Mouse (Mus musculus) midbrain, postnatal 0 days (tissue): ENCODE measurements at regions not wholly inside any gene's neighbourhood (a gene's known extent, or its start where the extent isn't known, plus 50 kb on each side); places are given as distances from the start of the nearest gene placed in this dataset.

Experiments
- ATAC-seq: fragments of 200-750 bp; cut with Nextera tagmentation; 2 replicates; pipeline ENCODE4 v1.8.0; 2017; ENCODE audit warnings: moderate number of reproducible peaks, mild to moderate bottlenecking, moderate TSS enrichment, moderate library complexity; ENCODE audit not compliant: low FRiP score
- DNase-seq: peaks from one replicate; pipeline ENCODE4 v3.0.0-alpha.2; 2015; ENCODE audit warnings: low spot score
- H3K27ac ChIP-seq: fragments of 300-500 bp; sonication (generic); 2 replicates; pipeline ENCODE4 v1.5.1; 2014; ENCODE audit warnings: low read depth, mild to moderate bottlenecking, low read length, mixed read lengths
- H3K27me3 ChIP-seq: fragments of 300-500 bp; sonication (generic); 2 replicates; pipeline ENCODE4 v1.6.1; 2014; ENCODE audit warnings: low read length, control low read depth, mixed read lengths; ENCODE audit not compliant: insufficient read depth
- H3K36me3 ChIP-seq: fragments of 300-500 bp; sonication (generic); 2 replicates; pipeline ENCODE4 v1.6.1; 2014; ENCODE audit warnings: low read length, control low read depth, mixed read lengths; ENCODE audit not compliant: insufficient read depth
- H3K4me1 ChIP-seq: fragments of 300-500 bp; sonication (generic); 2 replicates; pipeline ENCODE4 v1.6.1; 2014; ENCODE audit warnings: mild to moderate bottlenecking, control low read depth, antibody characterized with exemption, low read length, mixed read lengths; ENCODE audit not compliant: insufficient read depth
- H3K4me2 ChIP-seq: fragments of 300-500 bp; sonication (generic); 2 replicates; pipeline ENCODE4 v1.6.1; 2014; ENCODE audit warnings: low read depth, mild to moderate bottlenecking, low read length, mixed read lengths; ENCODE audit not compliant: poor library complexity, severe bottlenecking
- H3K4me3 ChIP-seq: fragments of 300-500 bp; sonication (generic); 2 replicates; pipeline ENCODE4 v1.5.1; 2014; ENCODE audit warnings: low read depth, mild to moderate bottlenecking, low read length, moderate library complexity
- H3K9ac ChIP-seq: fragments of 300-500 bp; sonication (generic); replicated peaks from 2 replicates; pipeline ENCODE4 v1.6.1; 2014; ENCODE audit warnings: mild to moderate bottlenecking, low read length, moderate library complexity, mixed read lengths; ENCODE audit not compliant: poor library complexity, severe bottlenecking
- H3K9me3 ChIP-seq: fragments of 300-500 bp; sonication (generic); 2 replicates; pipeline ENCODE4 v1.6.1; 2016; ENCODE audit warnings: low read length, control low read depth
- CTCF ChIP-seq: IDR thresholded peaks from 2 replicates; pipeline ENCODE4 v1.5.1; 2016; ENCODE audit warnings: antibody characterized with exemption, mild to moderate bottlenecking
- WGBS: fragments of 180-500 bp; shearing (Covaris S2); extraction: QIAGEN DNeasy Blood & Tissue Kit; methylation state at CpG from one replicate; pipeline ENCODE4 v1.1.7; 2014; 5-methylcytosine and 5-hydroxymethylcytosine counted together

DNA sequence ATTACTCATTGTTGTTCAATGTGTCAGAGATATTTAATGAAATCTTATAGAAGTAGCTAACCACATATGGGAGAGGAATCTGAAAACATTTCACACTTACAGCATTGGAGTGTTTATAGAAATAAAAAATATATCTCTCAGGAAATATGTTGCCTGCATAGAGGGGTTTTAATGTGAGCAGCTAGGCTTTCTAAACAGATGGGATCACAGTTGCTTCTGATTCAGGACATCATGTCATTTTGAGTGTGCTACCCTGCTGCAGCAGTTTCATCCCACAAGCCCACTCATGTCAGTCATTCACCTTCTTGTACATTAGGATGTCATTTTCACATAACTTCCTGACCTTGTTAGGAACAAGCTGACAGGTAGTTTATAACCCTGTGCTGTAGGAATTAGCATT lies 1973.4 kb downstream of the Olfm4 start:
- Histone ChIP-seq H3K4me3 (no peak overlapping the region), H3K9ac (no peak overlapping the region), H3K4me1 (no peaks in the 10 kb centered on the region), H3K9me3 (no peaks in the 10 kb centered on the region), H3K4me2 (no peak overlapping the region), H3K36me3 (no peaks in the 10 kb centered on the region), H3K27me3 (no peaks in the 10 kb centered on the region), H3K27ac (no peak overlapping the region)
- DNase-seq (no peak), ATAC-seq (no peak)
- TF ChIP-seq CTCF, result no peak

DNA sequence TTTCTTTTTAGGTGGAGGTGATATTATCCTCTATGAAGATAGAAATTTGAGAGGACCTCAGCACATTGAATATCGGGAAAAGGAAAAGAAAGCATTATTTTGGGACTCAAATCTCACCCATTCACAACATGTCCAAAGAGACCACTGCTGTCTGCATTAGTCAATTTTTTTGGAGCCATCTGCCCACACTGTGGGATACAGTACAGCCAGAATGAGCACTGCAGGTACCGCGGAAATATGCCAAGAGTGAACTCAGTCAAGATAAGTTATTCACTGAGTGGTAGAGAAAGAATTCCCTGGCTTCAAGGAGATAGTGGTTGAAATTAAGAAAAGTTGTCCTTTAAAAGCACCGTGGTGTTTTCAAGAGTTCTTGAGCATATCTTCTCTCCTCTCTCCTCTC lies 2003.9 kb downstream of the Olfm4 start:
- no peak for TF ChIP-seq CTCF
- Histone ChIP-seq H3K9me3 (no peaks in the 10 kb centered on the region), H3K4me2 (no peak overlapping the region), H3K4me3 (no peak overlapping the region), H3K9ac (no peak overlapping the region), H3K36me3 (no peaks in the 10 kb centered on the region), H3K4me1 (no peaks in the 10 kb centered on the region), H3K27me3 (no peaks in the 10 kb centered on the region), H3K27ac (no peak overlapping the region)
- no peak; the same call in 1 of the 2 replicates for ATAC-seq
- peak; percentile 77 for DNase-seq
- 88% methylated on average over 4 of the region's 4 CpGs for WGBS

DNA sequence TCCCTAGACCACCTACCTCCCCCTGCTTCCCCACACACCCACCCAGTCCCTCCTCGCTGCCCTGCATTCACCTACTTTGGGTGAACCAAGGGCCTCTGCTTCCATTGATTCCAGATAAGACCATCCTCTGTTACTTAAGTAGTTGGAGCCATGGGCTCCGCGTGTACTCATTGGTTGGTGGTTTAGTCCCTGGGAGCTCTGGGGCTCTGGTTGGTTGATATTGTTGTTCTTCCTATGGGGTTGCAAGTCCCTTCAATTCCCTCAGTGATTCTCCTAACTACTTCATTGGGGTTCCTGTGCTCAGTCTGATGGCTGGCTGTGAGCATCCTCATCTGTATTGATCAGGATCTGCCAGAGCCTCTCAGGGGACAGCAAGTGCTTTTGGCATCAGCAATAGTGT lies 2004.5 kb downstream of the Olfm4 start:
- Histone ChIP-seq H3K4me3 (no peak overlapping the region), H3K9me3 (no peaks in the 10 kb centered on the region), H3K27me3 (no peaks in the 10 kb centered on the region), H3K9ac (no peak overlapping the region), H3K4me2 (no peak overlapping the region), H3K27ac (no peak overlapping the region), H3K36me3 (no peaks in the 10 kb centered on the region), H3K4me1 (no peaks in the 10 kb centered on the region)
- no peak for DNase-seq
- ATAC-seq, result no peak
- WGBS, result 86% methylated on average over 3 of the region's 3 CpGs
- TF ChIP-seq CTCF, result no peak

DNA sequence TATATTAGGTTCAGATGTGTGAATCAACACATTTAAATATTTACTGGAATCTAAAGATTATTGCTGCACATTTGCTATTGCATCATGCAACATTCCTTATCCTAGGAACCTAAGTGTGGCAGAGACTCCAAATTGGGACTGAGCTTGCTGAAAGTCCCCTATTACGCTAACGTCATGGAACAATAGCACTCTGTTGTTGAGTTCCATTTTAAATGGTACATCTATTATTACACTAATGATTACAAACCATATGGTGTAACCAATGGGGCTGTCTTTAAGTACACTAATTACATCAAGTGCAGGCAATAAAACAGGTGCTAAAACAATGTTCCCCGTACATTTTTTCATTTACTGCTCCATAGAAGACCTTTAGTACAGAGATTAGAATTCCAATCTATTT lies 2018.9 kb downstream of the Olfm4 start:
- no peak for ATAC-seq
- no peak for TF ChIP-seq CTCF
- Histone ChIP-seq H3K4me3 (no peak overlapping the region), H3K27me3 (no peaks in the 10 kb centered on the region), H3K36me3 (no peaks in the 10 kb centered on the region), H3K4me2 (no peak overlapping the region), H3K27ac (no peak overlapping the region), H3K4me1 (no peaks in the 10 kb centered on the region), H3K9ac (no peak overlapping the region), H3K9me3 (no peaks in the 10 kb centered on the region)
- DNase-seq, result no peak
- WGBS, result 82% methylated on average over 3 of the region's 3 CpGs

DNA sequence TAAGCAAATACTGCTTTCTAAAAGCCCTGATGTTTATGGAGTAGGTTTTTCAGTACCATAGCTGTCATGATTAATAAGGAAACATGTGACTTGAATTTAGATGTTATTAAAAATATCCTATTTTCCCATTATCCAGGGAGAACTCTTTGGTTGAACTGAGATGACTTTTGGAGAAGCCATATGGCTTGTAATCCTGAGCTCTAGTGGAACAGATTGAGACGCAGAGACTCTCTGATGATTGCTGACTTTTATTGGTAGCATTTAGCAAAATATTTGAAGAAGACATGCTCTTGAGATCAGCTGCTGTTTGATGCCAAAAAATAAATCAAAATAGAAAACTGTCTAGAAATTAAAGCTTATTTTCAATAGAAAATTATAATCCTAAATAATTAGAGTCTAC lies 2030.8 kb downstream of the Olfm4 start:
- H3K27me3 ChIP-seq, result no peaks in the 10 kb centered on the region
- no peak for ATAC-seq
- no peak for DNase-seq

More for the DNA sequence above, 2030.8 kb downstream of the Olfm4 start:
- TF ChIP-seq CTCF, result no peak
- Histone ChIP-seq H3K4me2 (no peak overlapping the region), H3K27ac (no peak overlapping the region), H3K36me3 (no peaks in the 10 kb centered on the region), H3K9ac (no peak overlapping the region), H3K9me3 (no peaks in the 10 kb centered on the region), H3K4me1 (no peaks in the 10 kb centered on the region), H3K4me3 (no peak overlapping the region)
- 88% methylated on average over 1 of the region's 1 CpGs for WGBS
